Mouse (Mus musculus) left cerebral cortex, adult 8-10 months (tissue): ENCODE measurements around the gene Nmt2. TPM values are rescaled to one million over a fixed set of nuclear protein-coding genes. Genes with fewer than 3 reads are reported as not detected.
A peak's percentile ranks its signal among the peaks of the same experiment; 100 is the strongest.

Experiments
- DNase-seq, 2 experiments: peaks; one replicate each; pipeline ENCODE4 v3.0.0; 2022; ENCODE audit warnings: low spot score in 2 of 2
- total RNA-seq, 4 experiments: library from RNA; stranded (reverse); gene quantifications; 2 replicates each; pipeline ENCODE4 v1.2.4; 2022

The Nmt2 gene
- total RNA-seq, result 10 to 100 TPM; 86.3 to 98.2 (median 91.2) TPM

GRCm38 (mm10) chr2:3283602-3284472 is at the start of gene Nmt2:
Nmt2 (plus strand) TSS chr2:3284212.
- peak; percentile 92 to 99 for DNase-seq

GRCm38 (mm10) chr2:3239255-3239654 is 44.8 kb upstream of the Nmt2 start:
- DNase-seq, result no peak

DNA sequence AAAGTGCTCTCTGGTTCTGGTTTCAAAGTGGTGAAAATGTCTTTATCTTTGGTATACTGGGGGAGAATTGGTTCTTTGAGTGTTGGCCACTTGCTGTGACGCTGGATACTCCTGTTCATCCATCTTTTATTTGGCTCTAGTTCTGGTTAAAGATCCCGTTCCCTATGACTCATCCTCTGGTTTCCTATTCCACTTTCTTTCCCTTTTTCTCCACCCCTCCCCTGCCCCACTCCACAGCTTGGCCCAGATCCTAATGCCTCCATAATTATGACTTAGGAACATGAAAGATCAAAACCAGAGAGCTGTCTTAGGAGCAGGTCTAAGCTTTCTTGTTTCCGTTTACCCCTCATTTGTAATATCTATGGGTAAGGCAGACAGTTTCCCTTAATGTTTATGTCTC is 39.8 kb upstream of the Nmt2 start:
- no peak for DNase-seq

DNA sequence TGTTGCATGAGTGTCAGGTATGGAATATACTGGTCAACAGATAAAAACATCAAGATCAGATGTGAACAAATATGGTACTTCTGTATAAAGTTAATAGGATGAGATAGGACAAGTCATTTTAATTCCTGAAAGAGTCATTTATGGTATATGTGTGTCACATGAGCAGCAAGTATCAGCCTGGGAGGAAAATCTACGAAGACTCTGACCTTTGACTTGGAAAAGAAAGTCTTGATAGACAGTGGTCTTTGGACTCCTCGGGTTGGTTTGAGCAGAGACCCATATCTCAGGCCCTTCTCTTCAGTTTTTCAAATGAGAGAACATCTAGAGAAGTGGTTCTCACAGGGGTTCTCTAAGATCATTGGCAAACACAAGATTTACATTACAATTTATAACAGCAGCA is 32.7 kb upstream of the Nmt2 start:
- DNase-seq, result no peak

GRCm38 (mm10) chr2:3266466-3266865 is 17.5 kb upstream of the Nmt2 start:
- DNase-seq, result no peak

DNA sequence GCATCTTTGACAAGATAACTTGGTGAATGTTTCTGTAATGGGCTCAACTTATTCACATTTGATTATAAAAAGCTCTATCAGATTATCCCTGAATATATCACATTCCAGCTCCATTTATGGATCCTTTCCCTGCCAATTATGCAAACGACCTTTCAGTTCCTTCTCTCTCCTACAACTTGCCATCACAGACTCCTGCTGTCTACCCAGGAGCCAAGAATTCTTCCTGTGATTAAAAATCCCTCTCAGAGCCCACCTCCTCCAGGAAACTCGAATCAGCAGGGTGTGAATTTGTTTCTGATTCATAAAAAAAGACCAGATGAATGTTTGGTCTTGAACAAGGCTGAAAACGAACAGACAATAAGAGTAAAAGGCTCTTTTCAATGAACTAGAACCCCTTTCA is 16.1 kb upstream of the Nmt2 start:
- DNase-seq, result no peak

- no peak for DNase-seq
Measured at GRCm38 (mm10) chr2:3273349-3273748, 10.7 kb upstream of the Nmt2 start.

DNA sequence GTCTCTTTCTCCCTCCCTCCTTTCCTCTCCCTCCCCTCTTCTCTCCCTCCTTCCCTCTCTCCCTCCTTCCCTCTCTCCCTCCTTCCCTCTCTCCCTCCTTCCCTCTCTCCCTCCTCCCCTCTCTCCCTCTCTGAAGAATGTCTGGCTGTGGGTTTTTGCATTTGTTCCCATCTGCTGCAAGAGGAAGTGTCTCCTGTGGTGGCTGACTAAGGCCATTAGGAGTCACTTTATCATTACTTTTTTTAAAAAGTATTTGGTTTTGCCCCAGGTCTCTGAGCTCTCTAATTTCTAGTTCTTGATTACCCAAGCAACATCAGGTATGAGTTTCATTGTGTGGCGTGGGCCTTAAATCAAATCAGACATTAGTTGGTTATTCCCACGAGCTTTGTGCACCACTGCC is 7.9 kb upstream of the Nmt2 start:
- DNase-seq, result no peak

- no peak for DNase-seq
Measured at GRCm38 (mm10) chr2:3277502-3277901, 6.5 kb upstream of the Nmt2 start.

GRCm38 (mm10) chr2:3281311-3281710 is 2.7 kb upstream of the Nmt2 start:
- no peak for DNase-seq

DNA sequence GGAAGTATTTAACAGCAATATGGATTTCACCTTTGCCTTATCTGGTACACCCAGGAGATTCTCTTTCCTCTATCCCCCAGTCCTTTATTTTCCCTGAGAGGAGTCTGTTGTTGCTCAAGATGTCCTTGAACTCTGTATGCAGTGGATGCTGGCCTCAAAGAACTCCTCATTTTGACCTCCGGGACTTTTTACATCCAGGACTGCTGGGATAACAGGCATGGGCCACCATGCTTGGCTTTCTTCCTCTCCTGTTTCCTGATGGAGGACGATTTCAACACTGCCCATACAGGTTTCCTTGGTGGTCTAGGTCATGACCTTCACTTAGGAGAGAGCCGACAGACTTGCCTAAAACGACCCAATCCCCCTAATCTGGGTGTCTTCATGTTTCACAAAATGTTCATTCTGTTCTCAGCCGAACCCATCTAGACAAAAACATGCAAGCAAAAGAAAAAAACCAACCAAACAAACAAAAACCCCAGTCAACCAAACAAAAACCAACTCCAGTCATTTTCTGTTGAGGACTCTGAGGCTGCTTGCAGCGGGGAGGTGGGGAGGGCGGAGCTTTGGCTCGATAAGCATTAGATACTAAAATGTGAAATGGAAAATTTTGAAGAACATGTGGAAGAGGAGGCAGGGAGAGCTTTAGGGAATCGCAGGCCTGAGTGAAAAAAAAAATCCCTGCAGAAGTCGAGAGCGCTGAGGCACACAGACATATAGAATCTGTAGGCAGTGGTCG is 978 bp upstream of the Nmt2 start:
- peak in 1 of 2 experiments; percentile 18 for DNase-seq

DNA sequence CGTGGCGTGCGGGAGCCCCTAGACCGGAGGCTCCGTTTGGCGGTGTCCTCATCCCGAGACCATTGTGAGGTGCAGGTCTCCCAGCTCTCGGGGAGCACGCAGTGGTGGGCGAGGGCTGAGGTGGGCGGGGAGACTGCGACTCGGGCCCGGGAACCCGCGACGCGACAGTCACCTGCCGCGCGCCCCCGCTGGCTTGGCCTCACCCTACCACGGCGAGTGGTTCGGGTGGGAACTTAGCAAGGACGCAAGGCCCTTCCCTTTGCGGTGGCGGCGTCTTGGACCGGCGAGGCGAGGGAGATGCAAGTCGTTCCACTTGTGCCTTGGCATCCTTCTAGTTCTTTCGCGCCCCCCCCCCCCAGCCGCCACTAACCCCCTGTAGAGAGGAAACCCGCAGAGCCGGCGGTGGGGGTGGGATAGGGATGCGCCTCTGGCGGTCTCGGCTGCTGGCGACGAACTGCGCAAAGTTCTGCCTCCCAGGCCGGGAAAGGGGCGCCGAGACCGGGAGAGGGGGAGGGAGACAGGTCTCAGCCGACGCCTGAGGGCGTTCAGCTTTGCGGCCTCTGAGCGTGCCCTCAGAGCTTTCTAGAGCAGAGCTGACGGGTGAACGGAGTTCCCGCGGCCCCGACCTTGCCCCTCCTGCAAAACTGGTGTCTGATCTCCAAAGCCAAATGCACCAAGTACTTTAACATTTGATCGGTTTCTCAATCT is 615 bp downstream of the Nmt2 start:
- peak; percentile 49 to 57 for DNase-seq

DNA sequence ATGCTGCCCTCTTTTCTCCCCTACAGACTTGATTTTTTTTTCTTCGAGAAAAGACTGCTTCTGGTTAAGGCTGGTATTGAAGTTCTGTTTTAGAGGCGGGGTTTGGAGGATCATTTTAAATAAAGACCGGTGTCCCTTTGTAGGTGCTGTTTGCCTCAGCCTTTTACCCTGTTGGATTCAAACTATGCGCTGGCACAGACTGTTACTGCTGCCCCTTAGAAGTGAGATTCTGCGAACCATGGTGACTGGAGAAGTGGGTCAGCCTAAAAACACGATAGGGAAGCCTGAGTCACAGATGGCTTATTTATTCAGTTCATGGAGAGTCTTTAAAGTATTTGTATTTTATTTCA is 1.1 kb downstream of the Nmt2 start:
- no peak for DNase-seq

GRCm38 (mm10) chr2:3285709-3286108 is 1.7 kb downstream of the Nmt2 start:
- DNase-seq, result no peak

GRCm38 (mm10) chr2:3286243-3286642 is 2.2 kb downstream of the Nmt2 start:
- DNase-seq, result no peak

DNA sequence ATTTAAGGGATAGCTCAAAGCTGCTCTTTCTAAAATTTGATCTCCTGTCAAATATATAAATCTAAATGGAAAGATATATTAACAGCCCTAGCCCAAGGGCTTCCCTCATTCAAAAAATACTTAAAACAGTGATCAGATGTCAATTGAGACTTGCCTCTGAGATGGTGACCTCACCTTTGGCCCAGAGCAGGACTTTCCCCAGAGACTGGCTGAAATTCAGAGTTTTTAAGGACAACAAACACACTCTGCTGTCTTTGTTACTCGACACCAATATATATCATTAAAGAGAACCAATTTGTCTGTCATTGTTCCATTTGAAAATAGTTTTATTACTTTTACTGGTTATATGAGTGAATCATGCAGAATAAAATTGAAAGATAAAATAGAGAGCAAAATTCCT is 5.6 kb downstream of the Nmt2 start:
- no peak for DNase-seq

- DNase-seq, result no peak
Measured at GRCm38 (mm10) chr2:3292170-3292569, 8.2 kb downstream of the Nmt2 start.

DNA sequence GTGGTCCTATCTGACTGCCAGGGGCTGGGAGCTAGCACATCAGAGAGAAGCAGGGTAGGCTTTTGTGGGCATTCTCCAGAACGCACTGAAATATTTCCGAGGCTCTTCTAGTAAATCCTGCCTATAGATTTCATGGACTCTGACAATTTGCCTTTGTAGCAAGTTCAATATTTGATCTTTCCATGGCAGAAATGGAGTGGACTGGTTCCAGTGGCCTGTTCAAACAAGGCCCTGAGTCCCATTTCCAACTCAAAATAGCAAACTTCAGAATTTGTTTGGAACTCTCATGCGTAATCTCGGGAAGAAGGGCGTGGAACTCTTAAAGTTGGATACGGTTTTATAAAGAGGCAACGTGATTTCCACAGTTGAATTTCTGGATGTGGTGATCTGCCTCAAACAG is 11.8 kb downstream of the Nmt2 start:
- no peak for DNase-seq

DNA sequence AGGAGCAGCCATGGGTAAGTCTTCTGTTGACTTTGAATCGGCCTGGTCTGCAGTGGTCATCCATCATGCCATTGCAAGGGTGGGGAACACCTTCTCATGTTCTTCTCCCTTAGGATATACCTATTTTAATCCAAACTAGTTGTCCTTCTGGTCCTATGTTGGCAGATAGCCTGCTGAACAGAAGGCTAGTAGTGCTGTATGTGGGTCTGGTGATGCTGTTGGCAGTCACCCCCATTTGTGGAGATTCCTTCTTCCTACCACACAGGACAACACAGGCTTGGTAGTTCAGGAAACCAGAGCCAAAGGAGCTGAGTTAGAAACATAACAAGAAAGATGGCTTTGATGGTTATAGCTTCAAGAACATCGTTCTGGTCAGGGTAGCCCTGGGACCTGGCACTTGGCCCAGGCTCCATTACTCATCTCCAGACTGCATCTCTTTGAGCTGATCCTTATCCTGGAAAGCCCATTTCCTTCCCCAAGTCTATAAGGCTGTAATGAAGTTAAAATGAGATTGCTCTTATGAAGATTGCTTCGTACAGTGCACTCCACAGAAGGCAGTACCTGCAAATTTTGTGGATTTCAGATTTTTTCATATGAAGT is 21.5 kb downstream of the Nmt2 start:
- peak in 1 of 2 experiments; percentile 33 for DNase-seq

DNA sequence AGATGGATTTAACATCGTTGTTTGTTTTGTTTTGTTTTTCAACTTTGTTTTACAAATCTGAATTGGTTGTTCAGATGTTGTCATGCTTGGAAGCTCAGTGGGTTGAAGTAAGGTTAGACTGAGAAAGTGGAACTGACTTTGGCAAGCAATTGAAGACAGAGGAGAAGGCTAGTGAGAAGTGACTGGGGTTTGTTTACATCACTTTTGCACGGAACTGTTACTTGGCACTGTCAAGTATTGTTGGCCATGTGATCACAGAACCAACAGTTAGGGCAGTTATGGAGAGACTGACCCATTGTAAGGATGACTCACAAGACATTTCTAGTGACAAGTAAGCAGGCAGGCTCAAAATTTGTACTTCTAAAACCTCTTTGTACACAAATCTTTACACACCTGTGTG is 39.1 kb downstream of the Nmt2 start:
- no peak for DNase-seq

GRCm38 (mm10) chr2:3324381-3325130 is 40.5 kb downstream of the Nmt2 start:
- no peak for DNase-seq
